Mouse (Mus musculus) layer of hippocampus, postnatal 36 days (tissue): ENCODE data around the gene Iah1. TPM values are rescaled to one million over a fixed set of nuclear protein-coding genes. Genes with fewer than 3 reads are reported as not detected.
A peak's percentile ranks its signal among the peaks of the same experiment; 100 is the strongest.

ENCODE experiments used
- DNase-seq, 2 experiments: peaks; one replicate each; pipeline ENCODE4 v3.0.0; 2022
- total RNA-seq, 2 experiments: library from RNA; stranded (reverse); gene quantifications; 2 replicates each; pipeline ENCODE4 v1.2.3; 2021

Iah1 gene
- total RNA-seq, 2 experiments from 2014 or later = 14.5 to 15.3 TPM

- no peak for DNase-seq
Observed at GRCm38 (mm10) chr12:21369087-21369410, 52.9 kb downstream of the Iah1 start.

GRCm38 (mm10) chr12:21370035-21370611, 53.9 kb downstream of the Iah1 start:
- no peak for DNase-seq

- DNase-seq = peak; percentile 96 to 97
Observed at GRCm38 (mm10) chr12:21373100-21373819, 57.1 kb downstream of the Iah1 start, which contains the start of gene Adam17. TSS of gene Adam17 (minus strand) at chr12:21373632.

Other genes starting within 250 kb of the Iah1 start
- gene Cpsf3, start 31.0 kb upstream of the Iah1 start, total RNA-seq = 10 to 100 TPM; 50.8 to 57.0 TPM
- 10 to 100 TPM; 43.5 to 45.3 TPM for gene Itgb1bp1, start 30.1 kb upstream of the Iah1 start, total RNA-seq
- 10 to 100 TPM; 16.4 to 20.5 TPM for gene Adam17, start 57.2 kb downstream of the Iah1 start, total RNA-seq
- gene Ywhaq, start 101.2 kb downstream of the Iah1 start, total RNA-seq = 100 to 1,000 TPM; 457 to 503 TPM